Mouse (Mus musculus): ENCODE measurements around the gene Kif2a.
"Not testable (repeated sequence)": the region's sequence is repeated elsewhere in the genome, so short reads cannot be mapped to it uniquely, and the experiment has no call there.

The Kif2a gene

DNA sequence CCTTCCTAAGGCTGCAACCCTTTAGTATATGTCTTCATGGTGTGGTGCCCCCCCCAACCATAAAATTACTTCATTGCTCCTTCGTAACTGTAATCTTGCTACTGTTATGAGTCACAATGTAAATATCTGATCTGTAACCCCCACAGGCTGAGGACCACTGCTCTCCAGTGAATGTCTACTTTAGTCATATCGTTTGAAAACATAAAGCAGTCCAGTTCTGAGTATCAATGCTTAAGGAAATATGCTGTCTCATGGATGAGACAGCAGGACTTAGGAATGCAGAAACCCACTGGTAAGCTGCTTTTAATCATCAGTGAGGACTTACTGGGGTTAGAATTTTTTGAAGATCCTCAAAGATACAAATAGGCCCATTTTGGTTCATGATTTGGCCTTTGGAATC, 2.5 kb downstream of the Kif2a start:
- no peak for DNase-seq

DNA sequence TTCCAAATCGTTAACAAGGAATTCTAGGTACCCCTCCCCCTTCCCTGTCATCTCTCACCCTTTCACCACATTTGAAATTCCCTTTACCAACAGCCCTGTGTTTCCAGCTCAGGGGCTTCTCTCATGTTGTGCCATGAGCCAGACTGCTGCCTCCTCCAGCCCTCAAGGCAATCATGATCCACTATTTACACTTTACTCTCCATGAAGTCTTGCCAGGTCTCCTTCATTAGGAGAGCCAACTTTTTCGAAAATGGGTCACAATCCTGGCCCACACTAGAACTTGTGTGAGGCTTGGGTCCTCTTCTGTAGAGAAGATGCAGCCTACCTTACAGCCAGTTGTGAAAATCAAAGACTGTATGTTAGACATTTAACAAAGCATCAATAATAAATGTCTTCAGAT, 8.0 kb downstream of the Kif2a start:
- DNase-seq = no peak

DNA sequence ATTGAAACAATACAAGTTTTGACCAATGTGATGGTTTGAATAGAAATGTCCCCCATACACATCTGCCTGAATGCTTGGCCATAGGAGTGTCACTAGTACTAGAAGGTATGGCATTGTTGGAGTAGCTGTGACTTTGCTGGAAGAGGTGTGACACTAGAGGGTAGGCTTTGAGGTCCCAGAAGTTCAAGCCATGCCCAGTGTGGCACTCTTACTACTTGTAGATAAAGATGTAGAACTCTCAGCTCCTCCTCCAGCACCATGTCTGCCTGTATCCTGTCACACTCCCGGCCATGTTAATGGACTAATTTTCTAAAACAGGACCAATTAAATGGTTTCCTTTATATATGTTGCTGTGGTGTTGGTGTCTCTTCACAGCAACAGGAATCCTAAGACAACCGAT, 10.3 kb downstream of the Kif2a start:
- no peak for DNase-seq

DNA sequence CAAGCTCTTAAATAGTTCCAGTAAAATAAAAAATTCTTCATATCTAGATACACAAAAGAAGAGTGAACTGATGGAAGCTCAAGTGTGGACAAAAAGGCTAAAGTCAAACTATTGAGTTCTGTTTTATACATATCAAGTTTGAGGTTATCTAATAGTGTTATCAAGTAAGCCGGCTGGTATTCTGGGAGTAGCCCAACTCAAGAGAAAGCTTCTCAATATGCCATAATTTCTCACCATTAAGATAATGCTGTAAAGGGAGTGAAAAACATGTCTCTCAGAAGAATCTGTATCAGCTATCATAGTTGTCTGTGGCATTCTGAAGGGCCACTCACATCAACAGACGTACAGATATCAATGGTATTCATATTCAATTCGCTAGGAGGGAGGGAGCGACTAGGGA, 13.8 kb downstream of the Kif2a start:
- DNase-seq = no peak

DNA sequence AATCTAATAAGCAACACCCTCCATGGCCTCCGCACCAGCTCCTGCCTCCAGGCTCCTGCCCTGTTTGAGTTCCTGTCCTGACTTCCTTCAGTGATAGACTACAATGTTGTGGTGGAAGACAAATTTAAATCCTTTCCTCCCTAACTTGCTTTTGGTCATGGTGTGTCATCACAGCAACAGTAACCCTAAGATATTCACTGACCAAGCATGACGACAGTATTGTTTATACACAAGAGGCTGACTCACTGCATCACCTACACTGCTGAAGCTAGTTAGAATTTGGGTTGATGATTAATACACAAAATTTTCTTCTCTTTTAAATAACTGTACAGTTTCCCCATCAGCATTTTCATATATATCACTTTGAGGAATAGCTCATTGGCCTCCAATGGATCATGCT, 18.7 kb downstream of the Kif2a start:
- no peak for DNase-seq

DNA sequence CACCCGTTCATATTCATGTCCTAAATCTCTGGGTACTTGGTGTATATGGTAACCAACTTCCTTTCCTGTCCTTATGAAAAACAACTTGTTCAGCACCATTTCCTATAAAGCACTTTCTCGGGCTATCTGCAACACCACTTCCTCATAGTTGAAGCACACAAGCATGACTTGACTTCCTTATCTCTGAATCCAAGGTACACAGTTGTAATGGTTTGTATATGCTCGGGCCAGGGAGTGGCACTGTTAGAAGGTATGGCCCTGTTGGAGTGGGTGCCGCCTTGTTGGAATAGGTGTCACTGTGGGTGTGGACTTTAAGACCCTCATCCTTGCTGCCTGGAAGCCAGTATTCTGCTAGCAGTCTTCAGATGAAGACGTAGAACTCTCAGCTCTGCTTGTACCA, 23.3 kb downstream of the Kif2a start:
- DNase-seq = no peak

DNA sequence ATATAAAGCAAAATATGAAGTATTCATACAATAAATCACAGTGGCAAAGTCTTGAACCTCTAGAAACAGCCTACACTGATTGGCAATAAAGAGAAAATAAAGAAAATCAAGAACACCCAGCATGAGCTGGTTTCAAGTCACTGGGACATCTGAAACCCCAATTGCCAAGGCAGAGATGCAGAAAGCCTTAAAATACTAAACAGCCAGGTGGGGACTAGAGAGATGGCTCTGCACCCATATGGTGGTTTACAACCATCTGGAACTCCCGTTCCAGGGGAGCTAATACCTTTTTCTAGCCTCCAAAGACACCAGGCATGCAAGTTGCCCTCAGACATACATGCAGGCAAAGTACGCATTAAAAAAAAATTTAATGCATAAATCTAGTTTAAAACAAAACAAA, 23.9 kb downstream of the Kif2a start:
- DNase-seq = no peak

DNA sequence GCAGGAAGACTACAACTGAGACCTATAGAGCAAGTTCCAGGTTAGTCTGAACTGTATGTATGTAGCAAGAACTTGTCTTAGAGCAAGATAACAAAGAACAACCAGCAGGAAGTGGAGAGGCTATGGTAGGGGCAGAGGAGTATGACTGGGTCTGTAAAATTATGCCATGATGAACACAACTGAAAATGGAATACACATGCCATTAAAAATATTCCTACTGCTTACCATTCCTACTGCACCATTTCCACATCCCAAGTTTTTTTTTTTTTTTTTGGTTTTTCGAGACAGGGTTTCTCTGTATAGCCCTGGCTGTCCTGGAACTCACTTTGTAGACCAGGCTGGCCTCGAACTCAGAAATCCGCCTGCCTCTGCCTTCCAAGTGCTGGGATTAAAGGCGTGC, 24.4 kb downstream of the Kif2a start:
- not testable (repeated sequence) for DNase-seq

DNA sequence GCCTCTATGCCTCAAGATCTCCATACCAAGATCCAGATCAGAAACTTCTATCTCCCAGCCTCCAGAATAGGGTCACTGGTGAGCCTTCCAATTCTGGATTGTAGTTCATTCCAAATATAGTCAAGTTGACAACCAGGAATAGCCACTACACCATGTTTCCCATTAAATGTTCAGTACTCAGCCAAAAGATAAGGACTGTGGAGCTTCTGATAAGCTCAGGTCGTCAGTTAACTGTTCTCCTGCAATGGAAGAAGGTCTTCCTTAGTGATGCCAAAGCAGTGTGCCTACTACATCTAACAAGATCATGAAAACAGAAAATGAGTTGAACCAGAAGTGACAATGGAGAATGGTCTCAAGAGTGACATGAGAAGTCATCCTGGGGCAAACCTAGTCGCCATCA, 25.0 kb downstream of the Kif2a start:
- no peak for DNase-seq

DNA sequence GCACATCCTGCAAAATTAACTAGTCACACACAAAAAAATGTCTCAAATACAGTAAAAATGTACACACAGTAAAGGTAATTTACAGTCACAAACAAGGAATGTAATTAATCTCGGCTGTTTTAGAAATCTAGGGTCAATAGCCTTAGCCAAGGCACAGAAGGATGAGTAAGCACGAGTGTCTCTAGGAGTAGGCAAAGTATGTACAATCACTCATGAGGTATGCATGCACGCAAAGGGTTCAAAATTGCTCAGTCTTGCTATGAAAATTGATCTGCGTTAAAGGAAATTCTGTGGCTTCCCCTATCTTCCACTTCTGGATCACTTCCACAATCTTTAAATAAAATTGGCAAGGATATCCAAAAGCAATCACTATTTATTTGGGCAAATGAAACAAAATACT, 60.4 kb downstream of the Kif2a start:
- no peak for DNase-seq

DNA sequence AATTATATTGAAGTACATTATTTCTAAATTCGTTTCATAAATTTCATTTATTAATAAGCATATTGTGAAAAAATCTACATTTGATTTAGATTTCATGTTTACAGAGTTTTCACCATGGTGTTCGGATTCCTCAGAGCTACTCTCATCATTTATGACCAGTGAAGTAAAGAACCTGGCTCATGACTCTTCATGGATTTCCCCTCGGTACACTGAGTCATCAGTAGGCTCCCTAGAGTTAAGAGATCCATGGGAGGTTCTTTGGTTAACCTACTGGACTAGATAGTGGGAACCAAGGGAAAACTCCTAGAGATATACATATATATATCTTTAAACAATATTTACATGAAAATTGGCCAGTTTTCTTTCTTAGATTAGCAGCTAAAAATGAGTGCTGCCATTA, 61.4 kb downstream of the Kif2a start:
- DNase-seq = no peak

DNA sequence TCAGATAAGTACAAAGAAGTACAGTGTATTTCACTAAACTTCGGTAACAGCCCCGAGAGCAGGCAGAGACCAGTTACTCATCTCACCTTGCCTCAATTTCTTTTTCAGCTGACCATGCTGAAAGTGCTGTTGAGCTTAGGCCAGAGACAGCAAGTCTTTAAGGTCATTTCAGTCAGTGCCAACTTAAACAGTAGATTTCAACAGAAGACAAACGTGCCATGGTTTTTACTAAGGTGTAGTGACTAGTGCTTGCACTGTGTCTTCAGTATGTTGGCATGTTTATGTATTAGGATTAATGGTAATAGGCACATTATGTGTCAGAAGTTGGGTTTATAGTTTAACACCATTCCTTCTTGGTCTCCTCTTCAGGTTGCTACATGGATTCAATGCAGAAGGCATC, 63.6 kb downstream of the Kif2a start:
- DNase-seq = no peak

DNA sequence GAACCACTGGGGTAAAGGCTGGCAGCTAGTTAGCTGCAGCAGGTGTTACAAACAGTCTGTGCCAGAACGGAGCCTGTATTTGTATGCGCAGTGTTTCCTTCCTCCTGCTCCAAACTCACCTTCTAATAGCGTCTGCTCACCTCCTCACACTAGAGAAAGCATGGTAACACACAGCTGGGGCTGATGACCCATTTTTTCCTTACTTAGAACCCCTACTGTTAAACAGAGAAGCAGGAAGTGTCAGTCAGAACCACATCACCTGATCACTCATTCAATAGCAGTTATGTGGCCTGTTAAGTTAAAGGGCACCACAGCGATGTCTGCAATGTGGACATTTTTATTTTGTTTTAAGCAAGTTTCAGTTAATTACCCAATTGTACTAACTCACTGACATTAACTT, 64.4 kb downstream of the Kif2a start:
- DNase-seq = no peak

DNA sequence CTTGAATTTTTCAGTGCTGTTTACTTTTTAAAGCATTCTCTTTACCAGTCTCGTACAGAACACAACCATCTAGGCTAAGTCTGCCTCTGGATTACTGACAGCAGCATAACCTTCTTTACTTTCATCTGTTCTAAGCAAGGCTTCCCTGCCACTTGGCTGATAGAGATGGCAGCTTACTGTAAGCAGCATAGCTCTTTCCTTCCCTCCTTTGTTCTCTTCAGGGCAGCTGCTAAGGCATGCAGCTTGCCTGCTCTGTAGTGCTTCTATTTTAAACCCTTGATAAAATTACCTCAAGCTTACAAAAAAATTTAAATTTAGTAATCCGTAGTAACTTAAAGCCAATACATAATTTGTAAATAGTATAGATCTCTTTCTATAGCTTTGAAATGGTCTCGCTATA, 67.0 kb downstream of the Kif2a start:
- DNase-seq = no peak

DNA sequence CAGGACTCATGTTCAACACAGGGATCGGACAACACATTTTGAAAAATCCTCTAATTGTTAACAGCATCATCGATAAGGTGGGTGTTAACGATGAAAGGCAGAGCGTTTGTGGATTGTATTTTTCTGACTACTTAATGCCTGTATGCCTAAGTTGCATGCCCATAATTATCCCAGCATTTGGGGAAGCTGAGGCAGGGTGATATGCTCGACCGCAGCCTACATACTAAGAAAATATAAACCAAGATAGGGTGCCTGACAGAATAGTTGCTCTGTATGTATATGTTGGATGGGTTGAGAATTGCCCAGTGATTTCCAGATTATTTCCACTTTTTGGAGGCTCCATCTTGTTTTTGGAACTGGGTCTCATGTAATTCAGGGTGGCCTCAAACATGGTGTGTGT, 74.3 kb downstream of the Kif2a start:
- no peak for DNase-seq

DNA sequence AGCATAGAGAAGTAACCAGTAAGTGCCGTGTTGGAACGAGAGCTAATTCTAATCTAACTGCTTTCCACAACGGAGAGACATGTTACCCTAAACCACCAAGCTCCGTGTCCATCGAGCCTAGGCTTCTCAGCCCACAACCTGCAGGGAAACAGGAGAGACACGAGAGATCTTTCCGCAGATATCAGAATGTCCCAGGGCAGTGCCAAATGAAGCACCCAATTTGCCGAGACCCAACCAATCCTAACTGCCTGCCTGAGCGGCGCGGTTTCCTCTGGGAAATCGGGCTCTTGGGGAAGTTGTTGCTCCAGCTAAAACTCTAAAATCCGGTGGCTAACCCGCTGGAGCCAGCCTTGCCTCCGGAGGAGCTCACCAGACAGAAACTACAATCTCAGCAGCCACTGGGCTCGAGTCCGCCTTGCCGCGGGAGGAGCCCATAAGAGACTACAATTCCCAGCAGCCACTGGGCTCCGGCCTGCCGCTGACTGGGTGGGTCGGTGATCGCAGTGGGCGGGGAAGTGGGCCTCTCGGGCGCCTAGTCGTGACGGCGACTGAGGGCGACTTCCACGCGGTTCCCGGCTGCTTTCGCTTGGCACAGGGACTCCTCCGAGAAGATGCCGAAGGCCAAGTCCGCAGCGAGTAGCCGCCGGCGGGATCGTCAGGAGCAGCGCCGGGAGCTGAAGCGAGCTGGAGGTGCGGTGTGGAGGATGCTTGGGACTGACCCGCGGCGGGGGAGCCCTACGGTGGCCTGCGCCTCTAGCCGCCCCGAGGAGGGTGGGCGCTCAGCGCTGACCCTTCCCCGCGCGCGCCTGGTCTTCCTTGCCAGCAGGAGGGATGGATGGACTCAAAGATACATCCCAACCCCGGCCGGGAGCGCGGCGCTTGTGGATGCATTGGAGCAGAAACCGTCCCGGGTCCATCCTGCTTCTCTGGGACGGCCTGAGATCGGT, 75.1 kb downstream of the Kif2a start, which contains the start of gene Dimt1:
TSS of gene Dimt1 (plus strand) at position 534 of the 947 bp plus-strand sequence.
- peak; percentile 97 for DNase-seq

DNA sequence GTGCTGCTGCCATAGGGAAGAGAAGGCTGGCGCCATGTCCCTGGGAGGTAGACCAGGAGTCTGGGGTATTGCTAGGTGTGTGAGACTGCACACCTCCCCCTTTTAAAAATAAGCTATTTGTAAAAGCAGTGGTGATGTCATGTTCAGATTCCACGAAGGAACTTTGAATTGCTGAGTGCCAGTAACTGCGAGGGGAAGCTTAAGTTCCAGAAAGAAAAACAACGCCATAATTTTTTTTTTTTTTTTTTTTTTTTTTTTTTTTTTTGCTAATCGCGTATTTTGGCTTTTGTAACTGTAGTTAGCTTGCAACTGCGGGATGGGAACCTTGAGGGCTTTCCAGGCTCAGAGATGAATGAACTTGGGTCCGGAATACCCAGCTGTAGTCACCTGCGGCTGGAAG, 76.4 kb downstream of the Kif2a start:
- no peak for DNase-seq

DNA sequence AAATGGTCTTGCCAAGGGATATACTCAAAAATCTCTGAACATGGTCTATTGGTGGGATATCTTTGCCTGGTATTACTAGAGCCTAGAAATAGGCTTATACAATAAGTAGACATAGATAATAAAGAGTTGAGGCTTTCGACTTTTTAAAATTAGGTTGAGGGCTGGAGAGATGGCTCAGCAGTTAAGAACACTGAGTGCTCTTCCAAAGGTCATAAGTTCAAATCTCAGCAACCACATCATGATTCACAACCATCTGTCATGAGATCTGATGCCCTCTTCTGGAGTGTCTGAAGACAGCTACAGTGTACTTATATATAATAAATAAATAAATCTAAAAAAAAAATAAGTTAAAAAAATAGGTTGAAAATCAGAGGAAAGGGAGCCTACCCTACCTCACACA, 79.2 kb downstream of the Kif2a start:
- no peak for DNase-seq

DNA sequence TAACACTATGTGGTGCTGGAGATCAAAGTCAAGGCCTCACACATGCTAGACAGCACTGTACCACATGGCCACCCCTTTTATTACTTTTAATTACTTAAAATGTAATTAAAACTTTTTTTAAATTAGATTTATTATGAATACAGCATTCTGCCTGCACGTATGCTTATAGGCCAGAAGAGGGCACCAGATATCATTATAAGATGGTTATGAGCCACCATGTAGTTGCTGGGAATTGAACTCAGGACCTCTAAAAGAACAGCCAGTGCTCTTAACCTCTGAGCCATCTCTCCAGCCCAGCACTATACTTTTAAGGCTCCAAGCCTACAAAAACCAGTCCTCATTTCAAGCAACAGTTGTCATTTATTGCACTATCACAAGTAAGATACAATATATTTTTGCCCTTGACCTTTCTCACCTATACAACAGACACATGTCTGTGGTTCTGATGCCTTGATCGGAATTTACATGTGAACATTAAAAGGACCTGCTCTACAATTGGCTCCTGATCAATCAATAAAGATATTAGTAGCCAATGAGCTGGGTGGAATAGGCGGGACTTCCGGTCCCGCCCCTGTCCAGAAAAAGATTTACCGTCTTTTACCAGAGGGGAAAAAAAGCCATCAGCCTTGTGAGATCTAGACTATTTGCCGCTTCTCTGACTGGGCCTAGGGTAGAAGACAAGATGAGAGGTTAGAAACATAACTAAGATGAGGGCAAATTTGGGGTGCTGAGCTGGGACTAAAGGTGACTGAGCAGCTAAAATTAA, 80.5 kb downstream of the Kif2a start:
- no peak for DNase-seq

DNA sequence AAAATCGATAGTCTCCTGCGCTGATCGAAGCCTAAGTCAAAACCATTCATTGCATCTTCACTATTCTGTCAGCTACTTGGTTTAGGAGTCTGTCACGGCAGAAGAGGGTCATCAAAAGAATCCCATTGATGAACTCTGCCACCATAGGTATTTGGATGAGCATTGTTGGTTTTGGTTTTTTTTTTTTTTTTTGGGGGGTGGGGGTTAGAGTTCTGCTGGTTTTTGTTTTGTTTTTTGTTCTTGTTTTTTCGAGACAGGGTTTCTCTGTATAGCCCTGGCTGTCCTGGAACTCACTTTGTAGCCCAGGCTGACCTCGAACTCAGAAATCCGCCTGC, 84.8 kb downstream of the Kif2a start:
- no peak for DNase-seq

DNA sequence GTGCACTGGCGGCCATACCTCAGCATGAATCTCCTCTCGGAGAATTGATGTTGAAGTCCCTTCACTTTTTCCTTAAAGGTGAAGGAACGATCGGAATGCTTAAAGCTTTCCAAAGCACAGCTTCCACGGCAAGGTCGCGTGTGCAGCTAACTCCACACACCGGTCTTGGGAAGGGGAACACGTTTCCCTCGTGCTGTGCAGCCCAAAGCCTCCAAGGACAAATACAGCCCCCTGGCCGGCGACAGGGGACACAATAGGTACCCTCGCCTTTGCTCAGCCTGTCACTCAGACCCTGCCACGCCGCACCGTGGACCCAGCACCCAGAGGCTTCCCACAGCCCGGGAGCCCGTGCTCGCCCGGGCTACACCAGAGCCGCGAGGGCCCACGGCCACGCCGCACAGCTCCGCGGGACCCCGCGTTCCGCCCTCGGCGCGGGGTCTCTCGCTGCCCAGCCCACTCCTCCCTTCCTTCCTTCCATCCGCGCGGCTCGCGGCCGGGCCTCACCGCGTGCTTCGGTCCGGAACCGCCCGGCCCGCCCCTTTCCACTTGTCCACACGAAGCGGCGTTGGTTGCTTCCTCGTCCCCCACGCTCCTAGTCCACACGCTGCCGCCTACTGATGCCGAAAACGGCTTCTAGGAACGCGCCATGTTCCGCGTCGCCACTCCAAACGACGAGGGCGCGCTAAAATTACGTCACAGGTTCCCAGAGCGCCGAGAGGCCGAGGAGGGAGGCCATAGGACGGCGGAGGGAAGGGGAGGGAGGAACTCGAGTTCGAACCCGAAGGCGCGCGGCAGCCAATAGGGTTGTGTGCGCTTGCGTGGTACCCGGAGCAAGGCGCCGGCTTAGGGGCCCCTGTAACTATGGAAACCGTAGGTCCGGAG, 85.4 kb downstream of the Kif2a start, which contains the start of gene Ipo11:
TSS of gene Ipo11 (minus strand) at position 703 of the 882 bp plus-strand sequence.
- DNase-seq = peak; percentile 93

DNA sequence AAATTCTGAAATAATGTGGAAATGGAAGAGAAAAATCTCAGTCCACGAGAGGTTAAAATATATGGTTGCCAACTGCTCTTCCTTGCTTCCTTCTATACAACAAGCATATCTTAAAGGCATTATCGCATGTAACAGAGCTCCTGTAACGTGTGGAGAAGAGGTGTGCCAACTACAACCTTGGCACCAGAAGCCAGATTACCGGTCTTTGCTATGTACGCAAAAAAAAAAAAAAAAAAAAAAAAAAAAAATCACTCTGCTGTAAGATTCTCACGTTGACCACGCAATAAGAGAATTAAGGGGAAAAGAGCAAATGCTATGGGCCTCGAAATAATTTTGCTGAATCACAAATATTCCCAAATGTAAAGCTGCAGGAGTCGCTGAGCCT, 86.1 kb downstream of the Kif2a start:
- no peak for DNase-seq

DNA sequence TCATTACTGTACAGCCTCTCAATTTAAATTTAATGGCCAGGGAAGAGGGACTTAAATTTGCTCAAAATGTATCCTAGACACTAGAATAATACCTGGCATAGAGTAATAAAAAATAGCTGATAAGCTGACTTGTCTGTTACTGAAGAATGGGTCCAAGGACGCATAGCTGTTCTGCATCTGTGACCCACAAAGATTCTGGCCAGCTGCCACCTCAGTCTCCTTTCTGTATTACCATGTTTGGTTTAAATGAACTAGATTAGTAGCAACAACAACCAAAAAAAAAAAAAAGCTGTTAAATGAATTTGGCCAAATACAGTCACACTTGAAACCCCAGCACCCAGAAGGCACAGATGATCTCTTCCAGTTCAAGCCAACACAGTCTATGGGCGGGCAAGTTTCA, 92.7 kb downstream of the Kif2a start:
- peak; percentile 33 for DNase-seq

Measured in kidney, postnatal 14 days (tissue).